Mouse (Mus musculus): ENCODE data around the gene Trmt10a.

The Trmt10a gene

GRCm38 (mm10) chr3:138143315-138144059, at the start of gene Trmt10a:
Gene Trmt10a, plus strand, starts transcription at chr3:138143448.
- peak; percentile 99 for DNase-seq (ENCODE audit: low spot score)

- DNase-seq (ENCODE audit: low spot score): no peak
These were observed 47.9 kb upstream of the Trmt10a start for GRCm38 (mm10) chr3:138095301-138095700.

GRCm38 (mm10) chr3:138095718-138096117, 47.5 kb upstream of the Trmt10a start:
- DNase-seq (ENCODE audit: low spot score): no peak

GRCm38 (mm10) chr3:138096263-138097028, 46.8 kb upstream of the Trmt10a start:
- DNase-seq (ENCODE audit: low spot score): no peak

GRCm38 (mm10) chr3:138097718-138098117, 45.5 kb upstream of the Trmt10a start:
- DNase-seq (ENCODE audit: low spot score): no peak

- DNase-seq (ENCODE audit: low spot score): no peak
These were observed 41.3 kb upstream of the Trmt10a start for GRCm38 (mm10) chr3:138101936-138102335.

- no peak for DNase-seq (ENCODE audit: low spot score)
These were observed 39.6 kb upstream of the Trmt10a start for GRCm38 (mm10) chr3:138103690-138104089.

- no peak for DNase-seq (ENCODE audit: low spot score)
These were observed 38.2 kb upstream of the Trmt10a start for GRCm38 (mm10) chr3:138105056-138105455.

GRCm38 (mm10) chr3:138106887-138107286, 36.4 kb upstream of the Trmt10a start:
- DNase-seq (ENCODE audit: low spot score): no peak

- no peak for DNase-seq (ENCODE audit: low spot score)
These were observed 32.1 kb upstream of the Trmt10a start for GRCm38 (mm10) chr3:138110910-138111782.

GRCm38 (mm10) chr3:138114106-138114505, 29.1 kb upstream of the Trmt10a start:
- no peak for DNase-seq (ENCODE audit: low spot score)

- no peak for DNase-seq (ENCODE audit: low spot score)
These were observed 26.4 kb upstream of the Trmt10a start for GRCm38 (mm10) chr3:138116871-138117270.

GRCm38 (mm10) chr3:138118392-138118791, 24.9 kb upstream of the Trmt10a start:
- no peak for DNase-seq (ENCODE audit: low spot score)

GRCm38 (mm10) chr3:138118831-138119230, 24.4 kb upstream of the Trmt10a start:
- no peak for DNase-seq (ENCODE audit: low spot score)

- DNase-seq (ENCODE audit: low spot score): no peak
These were observed 23.7 kb upstream of the Trmt10a start for GRCm38 (mm10) chr3:138119444-138120105.

- no peak for DNase-seq (ENCODE audit: low spot score)
These were observed 21.8 kb upstream of the Trmt10a start for GRCm38 (mm10) chr3:138121461-138121860.

- DNase-seq (ENCODE audit: low spot score): no peak
These were observed 19.4 kb upstream of the Trmt10a start for GRCm38 (mm10) chr3:138123842-138124241.

GRCm38 (mm10) chr3:138129110-138129509, 14.1 kb upstream of the Trmt10a start:
- DNase-seq (ENCODE audit: low spot score): no peak

- no peak for DNase-seq (ENCODE audit: low spot score)
These were observed 12.6 kb upstream of the Trmt10a start for GRCm38 (mm10) chr3:138130692-138131091.

- no peak for DNase-seq (ENCODE audit: low spot score)
These were observed 12.1 kb upstream of the Trmt10a start for GRCm38 (mm10) chr3:138131168-138131567.

- DNase-seq (ENCODE audit: low spot score): no peak
These were observed 9.8 kb upstream of the Trmt10a start for GRCm38 (mm10) chr3:138133463-138133862.

GRCm38 (mm10) chr3:138133916-138134315, 9.3 kb upstream of the Trmt10a start:
- no peak for DNase-seq (ENCODE audit: low spot score)

Measured in lung, postnatal 25 days (tissue).